Mouse (Mus musculus): Measurements from ENCODE around the gene Tspoap1. TPM values are rescaled to one million over a fixed set of nuclear protein-coding genes. Genes with fewer than 3 reads are reported as not detected.

Gene Tspoap1
- polyA plus RNA-seq, 1 experiment from 2014 or later, result 0.47 TPM

- WGBS, result 77% methylated on average over 9 of the region's 9 CpGs
- no peak for ATAC-seq (ENCODE audit: extremely low read depth, insufficient number of reproducible peaks, low FRiP score, low TSS enrichment)
Observed at GRCm38 (mm10) chr11:87745632-87746555, 14.4 kb upstream of the Tspoap1 start.

GRCm38 (mm10) chr11:87747312-87747711 is 13.0 kb upstream of the Tspoap1 start:
- Histone ChIP-seq H3K4me3 (no peak overlapping the region), H3K9me3 (no peaks in the 10 kb centered on the region), H3K4me1 (peaks cover 12% of the 10 kb centered on the region; the same call in 1 of the 2 replicates), H3K36me3 (peaks cover 32% of the 10 kb centered on the region), H3K9ac (no peak overlapping the region), H3K4me2 (no peak overlapping the region), H3K27ac (replicated peaks) (no peak overlapping the region), H3K27me3 (replicated peaks) (peaks cover 29% of the 10 kb centered on the region; the same call in 1 of the 2 replicates)
- no peak for ATAC-seq (ENCODE audit: extremely low read depth, insufficient number of reproducible peaks, low FRiP score, low TSS enrichment)
- WGBS, result 87% methylated on average over 5 of the region's 5 CpGs

More at GRCm38 (mm10) chr11:87745632-87746555, 14.4 kb upstream of the Tspoap1 start:
- Histone ChIP-seq H3K27me3 (replicated peaks) (peaks cover 29% of the 10 kb centered on the region; the same call in 1 of the 2 replicates), H3K9me3 (no peaks in the 10 kb centered on the region), H3K4me3 (no peak overlapping the region), H3K9ac (no peak overlapping the region), H3K36me3 (peaks cover 46% of the 10 kb centered on the region), H3K4me2 (no peak overlapping the region), H3K4me1 (peaks cover 12% of the 10 kb centered on the region; the same call in 1 of the 2 replicates), H3K27ac (replicated peaks) (no peak overlapping the region)

GRCm38 (mm10) chr11:87747716-87748115 is 12.6 kb upstream of the Tspoap1 start:
- peaks cover 28% of the 10 kb centered on the region for H3K36me3 ChIP-seq
- H3K4me1 ChIP-seq, result peaks cover 12% of the 10 kb centered on the region; the same call in 1 of the 2 replicates
- no peak overlapping the region for H3K9ac ChIP-seq
- no peak for ATAC-seq (ENCODE audit: extremely low read depth, insufficient number of reproducible peaks, low FRiP score, low TSS enrichment)
- no peaks in the 10 kb centered on the region for H3K9me3 ChIP-seq
- H3K27ac ChIP-seq (replicated peaks), result no peak overlapping the region
- peak overlapping the region; percentile 55 for H3K4me2 ChIP-seq
- no peak overlapping the region for H3K4me3 ChIP-seq
- WGBS, result 91% methylated on average over 7 of the region's 7 CpGs
- H3K27me3 ChIP-seq (replicated peaks), result peaks cover 29% of the 10 kb centered on the region; the same call in 1 of the 2 replicates

GRCm38 (mm10) chr11:87748132-87749119 is 11.9 kb upstream of the Tspoap1 start:
- Histone ChIP-seq H3K4me2 (peak overlapping the region; percentile 55), H3K9me3 (no peaks in the 10 kb centered on the region), H3K27me3 (replicated peaks) (peaks cover 29% of the 10 kb centered on the region; the same call in 1 of the 2 replicates), H3K27ac (replicated peaks) (peak overlapping the region; percentile 59), H3K36me3 (peaks cover 21% of the 10 kb centered on the region), H3K9ac (peak overlapping the region; percentile 37; the same call in 1 of the 2 replicates), H3K4me1 (peaks cover 12% of the 10 kb centered on the region; the same call in 1 of the 2 replicates), H3K4me3 (peak overlapping the region; percentile 11; the same call in 1 of the 2 replicates)
- ATAC-seq (ENCODE audit: extremely low read depth, insufficient number of reproducible peaks, low FRiP score, low TSS enrichment), result no peak
- WGBS, result 28% methylated on average over 19 of the region's 19 CpGs

- peak overlapping the region; percentile 55 for H3K4me2 ChIP-seq
- peaks cover 29% of the 10 kb centered on the region; the same call in 1 of the 2 replicates for H3K27me3 ChIP-seq (replicated peaks)
- peak overlapping the region; percentile 59 for H3K27ac ChIP-seq (replicated peaks)
- peaks cover 13% of the 10 kb centered on the region for H3K4me1 ChIP-seq
- H3K9ac ChIP-seq, result no peak overlapping the region; the same call in 1 of the 2 replicates
- 34% methylated on average over 18 of the region's 18 CpGs for WGBS
- H3K9me3 ChIP-seq, result no peaks in the 10 kb centered on the region
- H3K36me3 ChIP-seq, result peaks cover 11% of the 10 kb centered on the region
- ATAC-seq (ENCODE audit: extremely low read depth, insufficient number of reproducible peaks, low FRiP score, low TSS enrichment), result no peak
- peak overlapping the region; percentile 11; the same call in 1 of the 2 replicates for H3K4me3 ChIP-seq
Observed at GRCm38 (mm10) chr11:87749192-87750042, 10.9 kb upstream of the Tspoap1 start.

GRCm38 (mm10) chr11:87750043-87750421 is 10.3 kb upstream of the Tspoap1 start:
- 56% methylated on average over 11 of the region's 11 CpGs for WGBS
- peaks cover 17% of the 10 kb centered on the region for H3K4me1 ChIP-seq
- H3K4me2 ChIP-seq, result peak overlapping the region; percentile 55
- peak; percentile 28 for ATAC-seq (ENCODE audit: extremely low read depth, insufficient number of reproducible peaks, low FRiP score, low TSS enrichment)
- H3K4me3 ChIP-seq, result no peak overlapping the region
- H3K27me3 ChIP-seq (replicated peaks), result peaks cover 29% of the 10 kb centered on the region; the same call in 1 of the 2 replicates
- H3K36me3 ChIP-seq, result peaks cover 5% of the 10 kb centered on the region
- H3K9me3 ChIP-seq, result no peaks in the 10 kb centered on the region
- no peak overlapping the region; the same call in 1 of the 2 replicates for H3K9ac ChIP-seq
- peak overlapping the region; percentile 59; the same call in 1 of the 2 replicates for H3K27ac ChIP-seq (replicated peaks)

GRCm38 (mm10) chr11:87750521-87750920 is 9.8 kb upstream of the Tspoap1 start:
- Histone ChIP-seq H3K4me1 (peaks cover 17% of the 10 kb centered on the region), H3K4me3 (no peak overlapping the region), H3K27me3 (replicated peaks) (peaks cover 29% of the 10 kb centered on the region; the same call in 1 of the 2 replicates), H3K36me3 (peaks cover under 1% of the 10 kb centered on the region; the same call in 1 of the 2 replicates), H3K9me3 (no peaks in the 10 kb centered on the region), H3K4me2 (peak overlapping the region; percentile 55; the same call in 1 of the 2 replicates), H3K27ac (replicated peaks) (peak overlapping the region; percentile 59; the same call in 1 of the 2 replicates), H3K9ac (no peak overlapping the region)
- ATAC-seq (ENCODE audit: extremely low read depth, insufficient number of reproducible peaks, low FRiP score, low TSS enrichment), result no peak
- WGBS, result 44% methylated on average over 3 of the region's 3 CpGs

GRCm38 (mm10) chr11:87751031-87751430 is 9.3 kb upstream of the Tspoap1 start:
- Histone ChIP-seq H3K27ac (replicated peaks) (peak overlapping the region; percentile 36; the same call in 1 of the 2 replicates), H3K9ac (no peak overlapping the region), H3K27me3 (replicated peaks) (peaks cover 29% of the 10 kb centered on the region; the same call in 1 of the 2 replicates), H3K9me3 (no peaks in the 10 kb centered on the region), H3K4me1 (peaks cover 17% of the 10 kb centered on the region), H3K4me3 (no peak overlapping the region), H3K4me2 (peak overlapping the region; percentile 55), H3K36me3 (no peaks in the 10 kb centered on the region)
- ATAC-seq (ENCODE audit: extremely low read depth, insufficient number of reproducible peaks, low FRiP score, low TSS enrichment), result no peak
- WGBS, result 71% methylated on average over 8 of the region's 8 CpGs

GRCm38 (mm10) chr11:87751491-87751966 is 8.8 kb upstream of the Tspoap1 start:
- H3K36me3 ChIP-seq, result no peaks in the 10 kb centered on the region
- peaks cover 17% of the 10 kb centered on the region for H3K4me1 ChIP-seq
- peak overlapping the region; percentile 36; the same call in 1 of the 2 replicates for H3K27ac ChIP-seq (replicated peaks)
- no peaks in the 10 kb centered on the region for H3K9me3 ChIP-seq
- H3K9ac ChIP-seq, result no peak overlapping the region
- no peak for ATAC-seq (ENCODE audit: extremely low read depth, insufficient number of reproducible peaks, low FRiP score, low TSS enrichment)
- 39% methylated on average over 4 of the region's 4 CpGs for WGBS
- peaks cover 29% of the 10 kb centered on the region; the same call in 1 of the 2 replicates for H3K27me3 ChIP-seq (replicated peaks)
- peak overlapping the region; percentile 55 for H3K4me2 ChIP-seq
- no peak overlapping the region for H3K4me3 ChIP-seq
